Mouse (Mus musculus) splenic B cell, adult 2 months (primary cell): Measurements from ENCODE around the gene Papln.

Source experiments
- DNase-seq: peaks from one replicate; pipeline ENCODE4 v3.0.0-alpha.2; 2011; ENCODE audit warnings: low read depth, low spot score
- H3K27me3 ChIP-seq: 2 replicates; pipeline ENCODE4 v1.6.1; 2012; ENCODE audit warnings: mild to moderate bottlenecking, low read length, moderate library complexity, mixed read lengths; ENCODE audit not compliant: control insufficient read depth, poor library complexity, insufficient read depth, severe bottlenecking
- H3K36me3 ChIP-seq: 2 replicates; pipeline ENCODE4 v1.6.1; 2012; ENCODE audit warnings: mild to moderate bottlenecking, low read length, moderate library complexity, mixed read lengths; ENCODE audit not compliant: control insufficient read depth, poor library complexity, insufficient read depth, severe bottlenecking

Papln gene

DNA sequence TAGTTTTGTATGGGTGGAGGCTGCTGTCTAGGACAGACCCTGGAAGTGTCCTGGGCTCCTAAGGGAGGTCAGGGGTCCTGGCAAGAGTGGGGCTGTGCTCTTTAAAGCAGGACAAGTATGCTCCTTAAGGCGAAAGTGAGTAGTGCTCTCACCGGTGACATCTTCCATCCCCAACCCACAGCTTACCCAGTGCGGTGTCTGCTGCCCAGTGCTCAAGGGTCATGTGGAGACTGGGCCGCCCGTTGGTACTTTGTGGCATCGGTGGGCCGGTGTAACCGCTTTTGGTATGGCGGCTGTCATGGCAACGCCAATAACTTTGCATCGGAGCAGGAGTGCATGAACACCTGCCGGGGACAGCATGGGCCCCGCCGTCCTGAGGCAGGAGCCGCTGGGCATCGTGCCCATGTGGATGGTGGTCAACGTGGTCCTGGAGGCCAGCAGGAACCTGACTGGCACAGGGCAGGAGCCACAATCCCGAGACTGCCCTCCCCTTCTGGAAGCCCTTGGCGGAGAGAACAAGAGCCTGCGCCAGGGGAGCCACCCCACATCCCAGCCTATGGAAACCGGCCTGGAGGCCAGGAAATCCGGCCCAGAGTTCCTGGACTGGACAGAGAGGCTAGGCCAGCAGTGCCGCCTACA is 18.3 kb downstream of the Papln start:
- Histone ChIP-seq H3K36me3 (no peaks in the 10 kb centered on the region), H3K27me3 (no peaks in the 10 kb centered on the region)
- no peak for DNase-seq

DNA sequence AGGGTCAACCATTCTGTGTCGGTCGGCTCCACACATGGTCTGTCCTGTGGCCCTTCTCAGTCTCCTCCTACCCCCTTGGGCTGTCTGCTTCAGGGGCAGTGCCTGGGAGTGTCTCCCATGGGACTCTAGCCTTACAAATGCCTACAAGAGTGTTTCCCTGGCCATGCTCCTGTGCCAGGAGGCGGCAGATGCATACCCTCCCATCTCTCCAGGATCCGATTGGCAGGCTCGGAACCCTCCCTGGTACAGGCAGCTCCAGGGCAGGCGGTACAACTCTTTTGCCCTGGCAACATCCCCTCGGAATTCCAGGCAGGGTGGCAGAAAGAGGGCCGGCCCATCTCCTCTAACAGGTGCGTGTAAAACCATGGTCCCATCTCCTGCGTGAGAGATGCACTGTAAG is 19.2 kb downstream of the Papln start:
- no peak for DNase-seq
- Histone ChIP-seq H3K36me3 (no peaks in the 10 kb centered on the region), H3K27me3 (no peaks in the 10 kb centered on the region)

GRCm38 (mm10) chr12:83785305-83785704 is 21.9 kb downstream of the Papln start:
- DNase-seq = no peak
- Histone ChIP-seq H3K36me3 (no peaks in the 10 kb centered on the region), H3K27me3 (no peaks in the 10 kb centered on the region)

DNA sequence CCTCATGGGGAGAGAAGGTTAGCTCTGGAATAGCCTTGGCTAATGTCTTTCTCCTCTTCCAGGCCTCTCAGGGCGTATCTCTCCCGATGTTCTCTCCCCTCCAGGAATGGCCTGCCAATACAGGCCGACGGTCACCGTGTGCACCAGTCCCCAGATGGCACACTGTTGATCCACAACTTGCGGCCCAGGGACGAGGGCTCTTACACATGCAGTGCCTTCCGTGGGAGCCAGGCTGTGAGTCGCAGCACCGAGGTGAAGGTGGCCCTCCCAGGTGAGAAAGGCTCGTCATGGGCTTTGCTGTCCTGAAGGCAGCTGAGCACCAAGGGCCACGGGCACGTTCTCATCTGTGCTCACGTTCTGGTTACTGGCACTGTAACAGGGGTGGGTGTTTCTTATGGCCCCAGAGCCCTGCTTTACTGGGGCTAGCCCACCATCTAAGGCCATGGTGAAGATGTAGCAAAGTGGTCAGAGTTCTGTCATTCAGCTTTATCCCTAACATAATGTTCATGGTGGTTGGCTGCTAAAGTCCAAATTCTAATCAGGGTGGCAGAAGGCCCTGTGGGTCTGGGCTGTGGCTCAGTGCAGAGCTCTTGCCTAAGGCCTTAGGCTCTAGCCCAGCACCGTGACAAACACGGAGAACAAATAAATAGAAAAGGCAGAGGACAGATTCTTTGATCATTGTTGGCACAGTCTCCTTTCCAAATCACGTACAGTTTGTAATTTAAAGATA is 25.8 kb downstream of the Papln start:
- Histone ChIP-seq H3K36me3 (no peaks in the 10 kb centered on the region), H3K27me3 (no peaks in the 10 kb centered on the region)
- DNase-seq = no peak

DNA sequence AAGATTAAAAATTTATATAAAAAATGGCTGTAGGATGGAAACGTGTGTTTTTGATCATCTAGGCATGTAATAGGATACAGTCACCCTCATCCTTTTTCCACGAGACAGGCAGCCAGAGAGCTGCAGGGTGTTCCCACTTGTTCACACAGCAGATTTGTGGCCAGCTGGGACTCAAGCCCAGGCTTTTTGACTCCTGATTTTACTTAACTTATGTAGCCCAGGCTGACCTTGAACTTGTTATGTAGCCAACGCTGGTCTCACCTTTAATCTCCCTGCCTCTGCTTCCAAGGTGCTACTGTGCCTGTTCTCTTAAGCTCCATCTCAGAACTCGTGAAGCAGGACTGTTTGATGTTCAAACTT is 26.3 kb downstream of the Papln start:
- Histone ChIP-seq H3K27me3 (no peaks in the 10 kb centered on the region), H3K36me3 (no peaks in the 10 kb centered on the region)
- DNase-seq = no peak

DNA sequence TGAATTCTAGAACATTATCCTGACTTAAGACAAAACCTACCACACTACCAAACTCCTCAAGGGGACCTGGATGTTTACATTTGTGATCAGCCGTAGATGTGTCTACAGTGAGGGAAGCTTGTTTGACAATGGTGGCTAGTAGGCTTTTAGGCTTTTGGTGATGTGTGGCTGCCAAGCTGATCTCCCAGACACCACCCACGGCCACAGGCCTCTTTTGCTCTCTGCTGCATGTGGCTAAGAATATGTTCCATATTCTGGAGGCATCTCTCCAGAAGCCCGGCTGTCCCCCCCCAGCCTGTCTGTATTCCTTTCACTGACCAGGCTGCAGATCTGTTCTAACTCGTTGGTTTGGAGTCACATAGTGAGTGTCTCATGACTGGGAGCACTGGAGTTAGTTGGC is 27.3 kb downstream of the Papln start:
- no peak for DNase-seq
- H3K27me3 ChIP-seq = no peaks in the 10 kb centered on the region
- H3K36me3 ChIP-seq = peaks cover 3% of the 10 kb centered on the region; the same call in 1 of the 2 replicates

GRCm38 (mm10) chr12:83791737-83792136 is 28.3 kb downstream of the Papln start:
- H3K36me3 ChIP-seq = peaks cover 3% of the 10 kb centered on the region; the same call in 1 of the 2 replicates

GRCm38 (mm10) chr12:83792706-83793410 is 29.4 kb downstream of the Papln start:
- H3K27me3 ChIP-seq = no peaks in the 10 kb centered on the region
- no peak for DNase-seq
- peaks cover 3% of the 10 kb centered on the region; the same call in 1 of the 2 replicates for H3K36me3 ChIP-seq

More at GRCm38 (mm10) chr12:83791737-83792136, 28.3 kb downstream of the Papln start:
- no peak for DNase-seq
- no peaks in the 10 kb centered on the region for H3K27me3 ChIP-seq

DNA sequence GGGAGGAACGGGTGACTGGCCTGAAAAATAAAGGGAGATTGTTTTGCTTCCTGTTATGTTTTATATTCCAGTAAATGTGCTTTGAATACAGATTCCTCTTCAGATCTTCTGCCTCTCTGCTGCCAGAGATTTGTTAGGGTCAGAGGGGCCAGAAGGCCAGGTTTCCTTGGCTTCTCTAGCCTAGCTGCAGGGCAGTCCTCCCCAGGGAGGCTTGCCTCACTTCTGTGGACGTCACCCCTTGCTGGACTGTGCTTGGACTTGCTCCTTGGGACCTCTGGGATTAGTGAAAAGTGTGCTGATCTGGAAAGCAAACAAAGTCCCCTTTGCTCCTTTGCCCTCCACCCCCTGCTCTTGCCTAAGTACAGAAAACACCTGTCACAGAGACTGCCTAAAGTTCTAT is 31.6 kb downstream of the Papln start:
- Histone ChIP-seq H3K27me3 (no peaks in the 10 kb centered on the region), H3K36me3 (peaks cover 8% of the 10 kb centered on the region)
- DNase-seq = no peak

DNA sequence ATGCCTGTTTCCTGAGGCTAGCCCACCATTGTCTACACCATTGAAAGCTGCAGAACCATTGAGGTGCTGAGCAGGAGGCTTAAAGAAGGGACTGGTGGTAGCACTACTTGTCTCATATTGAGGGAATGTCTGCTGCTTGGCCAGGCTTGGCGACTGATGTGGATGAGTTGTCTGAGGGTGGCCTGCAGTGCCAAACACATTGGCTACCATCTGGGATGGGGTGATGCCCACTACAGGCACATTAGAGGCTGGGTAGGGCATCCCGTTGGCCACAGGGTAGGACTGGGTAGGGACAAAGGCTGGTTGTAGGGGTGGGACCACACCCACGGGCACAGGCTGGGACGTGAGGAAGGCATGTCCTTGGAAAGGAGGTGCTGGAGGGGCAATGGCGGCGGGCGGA is 32.2 kb downstream of the Papln start:
- DNase-seq = no peak
- Histone ChIP-seq H3K27me3 (no peaks in the 10 kb centered on the region), H3K36me3 (peaks cover 10% of the 10 kb centered on the region)

GRCm38 (mm10) chr12:83798313-83798712 is 34.9 kb downstream of the Papln start:
- Histone ChIP-seq H3K27me3 (no peaks in the 10 kb centered on the region), H3K36me3 (peaks cover 10% of the 10 kb centered on the region)
- DNase-seq = no peak

GRCm38 (mm10) chr12:83800943-83801342 is 37.5 kb downstream of the Papln start:
- no peak for DNase-seq
- no peaks in the 10 kb centered on the region for H3K27me3 ChIP-seq
- peaks cover 16% of the 10 kb centered on the region for H3K36me3 ChIP-seq

DNA sequence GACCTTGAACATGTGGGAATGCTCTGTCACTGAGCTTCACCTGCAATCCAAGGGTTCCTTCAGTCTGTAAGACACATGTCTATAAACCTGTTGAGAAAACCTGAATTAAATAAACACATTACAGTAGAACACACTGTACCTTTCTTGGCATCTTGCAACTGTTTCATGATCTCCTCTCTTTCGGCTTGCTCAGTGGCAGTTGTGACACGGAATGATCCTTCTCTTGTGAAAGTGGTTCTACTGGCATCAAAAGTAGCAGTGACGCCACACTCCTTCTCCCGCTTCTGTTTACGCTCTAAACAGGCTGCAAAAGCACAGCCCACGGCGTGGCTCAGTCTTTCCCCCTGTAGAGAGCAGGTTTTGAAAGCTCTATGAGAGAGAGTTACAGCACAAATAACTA is 40.2 kb downstream of the Papln start:
- H3K36me3 ChIP-seq = peaks cover 23% of the 10 kb centered on the region
- no peak for DNase-seq
- no peaks in the 10 kb centered on the region for H3K27me3 ChIP-seq

- Histone ChIP-seq H3K27me3 (no peaks in the 10 kb centered on the region), H3K36me3 (peaks cover 2% of the 10 kb centered on the region; the same call in 1 of the 2 replicates)
- DNase-seq = no peak
Measured at GRCm38 (mm10) chr12:83811901-83812300, 48.5 kb downstream of the Papln start.

- no peaks in the 10 kb centered on the region for H3K27me3 ChIP-seq
- no peak for DNase-seq
- H3K36me3 ChIP-seq = no peaks in the 10 kb centered on the region
Measured at GRCm38 (mm10) chr12:83816616-83817015, 53.2 kb downstream of the Papln start.
